Mouse (Mus musculus) intestine, embryonic 14.5 days (tissue): ENCODE measurements at regions not wholly inside any gene's neighbourhood (a gene's known extent, or its start where the extent isn't known, plus 50 kb on each side); places are given as distances from the start of the nearest gene placed in this dataset.

ENCODE experiments used
- ATAC-seq: fragments of 200-750 bp; cut with Nextera tagmentation; replicated peaks from 2 replicates; pipeline ENCODE4 v1.8.0; 2017; ENCODE audit warnings: low read depth, moderate number of reproducible peaks, moderate TSS enrichment, moderate library complexity; ENCODE audit not compliant: low FRiP score, low TSS enrichment
- DNase-seq: peaks from one replicate; pipeline ENCODE4 v3.0.0-alpha.2; 2018; ENCODE audit warnings: low spot score
- H3K27ac ChIP-seq: fragments of 300-500 bp; sonication (generic); 2 replicates; pipeline ENCODE4 v1.5.1; 2014; ENCODE audit warnings: low read depth, mild to moderate bottlenecking, control low read depth
- H3K27me3 ChIP-seq: fragments of 300-500 bp; sonication (generic); replicated peaks from 2 replicates; pipeline ENCODE4 v1.6.1; 2014; ENCODE audit warnings: low read length, control low read depth; ENCODE audit not compliant: control insufficient read depth, insufficient read depth
- H3K36me3 ChIP-seq: fragments of 300-500 bp; sonication (generic); 2 replicates; pipeline ENCODE4 v1.6.1; 2014; ENCODE audit warnings: low read length, control low read depth; ENCODE audit not compliant: control insufficient read depth, insufficient read depth
- H3K4me1 ChIP-seq: fragments of 300-500 bp; sonication (generic); replicated peaks from 2 replicates; pipeline ENCODE4 v1.6.1; 2014; ENCODE audit warnings: low read length, control low read depth, mixed read lengths; ENCODE audit not compliant: control insufficient read depth, insufficient read depth
- H3K4me2 ChIP-seq: fragments of 300-500 bp; sonication (generic); 2 replicates; pipeline ENCODE4 v1.6.1; 2014; ENCODE audit warnings: low read length
- H3K4me3 ChIP-seq: fragments of 300-500 bp; sonication (generic); 2 replicates; pipeline ENCODE4 v1.5.1; 2014; ENCODE audit warnings: low read depth, low read length, control low read depth, mixed read lengths
- H3K9ac ChIP-seq: fragments of 300-500 bp; sonication (generic); 2 replicates; pipeline ENCODE4 v1.6.1; 2014; ENCODE audit warnings: mild to moderate bottlenecking, low read length
- H3K9me3 ChIP-seq: fragments of 300-500 bp; sonication (generic); 2 replicates; pipeline ENCODE4 v1.6.1; 2016; ENCODE audit warnings: low read length, control low read depth; ENCODE audit not compliant: control insufficient read depth
- WGBS: fragments of 180-500 bp; shearing (Covaris S2); extraction: QIAGEN DNeasy Blood & Tissue Kit; methylation state at CpG from one replicate; pipeline ENCODE4 v1.1.7; 2014; 5-methylcytosine and 5-hydroxymethylcytosine counted together

DNA sequence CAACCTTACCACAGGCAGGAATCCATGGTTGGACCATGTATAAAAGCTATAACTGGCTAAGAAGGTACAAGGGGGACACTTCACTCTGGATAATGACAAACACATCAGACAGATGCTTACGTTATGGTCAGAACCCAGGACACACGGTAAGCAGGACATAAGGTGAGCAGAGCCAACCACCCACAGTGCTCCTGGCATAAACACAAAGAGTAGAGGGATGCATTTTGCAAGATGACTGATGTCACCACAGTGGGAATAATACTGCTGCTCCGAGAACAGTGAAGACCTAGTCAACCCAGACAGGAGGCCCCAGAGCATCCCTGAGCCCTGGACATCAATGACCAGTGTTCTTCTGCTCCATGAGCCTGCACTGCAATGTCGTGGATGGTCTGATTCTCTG, 233.6 kb upstream of the Cdyl start:
- Histone ChIP-seq H3K27ac (no peak overlapping the region), H3K9ac (no peak overlapping the region), H3K27me3 (no peaks in the 10 kb centered on the region), H3K36me3 (no peaks in the 10 kb centered on the region), H3K4me3 (no peak overlapping the region), H3K4me1 (no peaks in the 10 kb centered on the region), H3K4me2 (no peak overlapping the region), H3K9me3 (no peaks in the 10 kb centered on the region)
- ATAC-seq (no peak), DNase-seq (no peak)
- 72% methylated on average over 4 of the region's 4 CpGs for WGBS

DNA sequence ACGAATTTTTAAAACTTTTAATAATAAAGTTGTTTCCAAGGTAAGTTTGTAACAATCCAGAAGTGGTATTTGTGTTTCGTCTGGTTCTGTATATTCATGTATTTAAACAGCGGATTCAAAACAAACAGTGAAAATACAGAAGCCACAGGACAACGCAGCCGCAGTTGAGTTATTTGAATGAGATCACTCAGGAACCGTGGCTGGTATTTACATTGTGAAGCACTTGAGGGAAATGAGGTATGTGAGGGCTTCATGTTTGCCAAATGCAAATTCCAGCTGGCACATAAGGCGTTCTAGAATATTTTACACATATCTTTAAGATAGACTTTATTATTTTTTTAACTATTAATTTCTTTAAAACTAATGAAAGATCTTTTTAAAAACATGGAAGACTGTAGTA, 224.5 kb upstream of the Cdyl start:
- no peak overlapping the region for H3K4me2 ChIP-seq
- H3K9me3 ChIP-seq: no peaks in the 10 kb centered on the region
- DNase-seq (no peak), ATAC-seq (no peak)
- no peak overlapping the region for H3K27ac ChIP-seq
- WGBS: 34% methylated on average over 7 of the region's 7 CpGs
- H3K27me3 ChIP-seq: no peaks in the 10 kb centered on the region
- no peak overlapping the region for H3K9ac ChIP-seq
- H3K4me1 ChIP-seq: no peaks in the 10 kb centered on the region
- H3K36me3 ChIP-seq: no peaks in the 10 kb centered on the region
- H3K4me3 ChIP-seq: no peak overlapping the region

DNA sequence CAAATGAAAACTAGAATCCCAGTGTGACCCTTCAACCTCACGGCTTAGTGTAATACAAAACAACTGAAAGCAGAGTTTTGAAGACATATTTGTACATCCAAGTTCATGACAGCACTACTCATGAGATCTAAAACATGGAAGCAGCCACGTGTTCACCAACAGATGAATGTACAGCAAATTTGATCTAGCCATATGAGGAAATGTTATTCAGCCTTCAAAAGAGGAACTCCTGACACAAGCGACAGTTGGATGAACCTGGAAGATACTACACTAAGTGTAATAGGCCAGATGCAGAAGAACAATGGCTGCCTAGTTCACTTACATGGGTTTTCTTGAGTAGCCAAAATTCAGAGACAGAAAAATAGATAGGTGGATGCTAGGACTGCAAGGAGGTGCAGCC, 212.0 kb upstream of the Cdyl start:
- Histone ChIP-seq H3K9ac (no peak overlapping the region), H3K9me3 (no peaks in the 10 kb centered on the region), H3K4me2 (no peak overlapping the region), H3K27ac (no peak overlapping the region), H3K27me3 (no peaks in the 10 kb centered on the region), H3K4me1 (peaks cover 3% of the 10 kb centered on the region; the same call in 1 of the 2 replicates), H3K36me3 (no peaks in the 10 kb centered on the region), H3K4me3 (no peak overlapping the region)
- WGBS: 84% methylated on average over 3 of the region's 3 CpGs
- peak; percentile 42 for DNase-seq
- ATAC-seq: no peak

DNA sequence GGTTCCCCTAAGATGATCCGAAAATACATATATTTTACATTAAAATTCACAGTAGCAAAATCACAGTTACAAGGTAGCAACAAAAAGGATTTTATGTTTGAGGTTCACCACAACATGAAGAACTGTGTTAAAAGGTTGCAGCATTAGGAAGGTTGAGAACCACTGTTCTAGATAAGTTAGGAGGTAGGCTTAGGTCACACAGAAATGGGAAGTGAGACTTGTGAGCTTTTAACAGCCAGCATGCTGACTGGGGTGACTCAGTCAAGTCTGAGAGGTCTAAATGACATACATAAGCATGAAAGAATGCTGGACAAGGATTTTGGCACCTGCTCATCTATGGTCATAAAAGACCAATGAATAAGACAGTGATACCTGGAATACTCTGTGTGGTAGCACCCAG, 207.2 kb upstream of the Cdyl start:
- Histone ChIP-seq H3K4me2 (no peak overlapping the region), H3K36me3 (no peaks in the 10 kb centered on the region), H3K4me1 (peaks cover 3% of the 10 kb centered on the region; the same call in 1 of the 2 replicates), H3K27ac (no peak overlapping the region), H3K4me3 (no peak overlapping the region), H3K27me3 (no peaks in the 10 kb centered on the region), H3K9ac (no peak overlapping the region), H3K9me3 (no peaks in the 10 kb centered on the region)
- ATAC-seq (no peak), DNase-seq (peak; percentile 16)
- WGBS: 97% methylated on average over 1 of the region's 1 CpGs

DNA sequence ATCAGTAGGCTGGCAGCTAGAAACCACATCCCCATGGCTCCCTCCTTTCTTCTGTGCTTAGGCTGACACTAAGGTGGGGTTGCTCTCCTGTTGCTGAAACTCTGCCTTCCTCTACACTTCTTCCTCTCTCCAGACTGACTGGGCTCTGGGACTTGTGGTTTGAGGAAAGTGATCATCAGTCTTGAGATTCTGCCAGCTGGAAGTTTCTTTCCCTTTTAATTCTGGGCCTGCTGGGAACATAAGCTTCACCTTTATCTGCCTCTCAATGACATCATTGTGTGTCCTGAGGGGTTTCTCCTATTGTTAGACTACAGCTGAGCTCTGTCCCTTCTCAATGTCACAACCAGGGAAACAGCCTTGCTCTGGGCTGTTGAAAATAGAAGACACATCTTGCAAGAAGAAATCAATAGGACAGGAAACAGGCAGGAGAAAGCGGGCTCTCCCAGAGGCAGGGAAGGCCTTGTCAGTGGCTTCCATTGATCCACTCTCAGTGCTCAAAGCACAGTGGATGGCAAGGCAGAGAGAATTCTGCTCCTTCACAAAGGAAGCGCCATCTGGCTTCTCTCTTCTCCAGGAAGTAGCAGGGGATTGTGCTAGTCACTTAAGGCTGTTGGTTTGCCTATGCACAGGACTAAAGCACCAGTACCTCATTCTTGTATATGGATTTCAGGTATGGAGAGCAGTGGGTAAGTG, 206.3 kb upstream of the Cdyl start:
- no peak overlapping the region for H3K27ac ChIP-seq
- ATAC-seq: no peak
- no peak overlapping the region for H3K9ac ChIP-seq
- H3K4me2 ChIP-seq: no peak overlapping the region
- no peaks in the 10 kb centered on the region for H3K9me3 ChIP-seq
- peak; percentile 49 for DNase-seq
- H3K4me3 ChIP-seq: no peak overlapping the region
- no peaks in the 10 kb centered on the region for H3K27me3 ChIP-seq
- WGBS: 70% methylated on average over 2 of the region's 2 CpGs
- H3K4me1 ChIP-seq: peaks cover 3% of the 10 kb centered on the region; the same call in 1 of the 2 replicates
- no peaks in the 10 kb centered on the region for H3K36me3 ChIP-seq

DNA sequence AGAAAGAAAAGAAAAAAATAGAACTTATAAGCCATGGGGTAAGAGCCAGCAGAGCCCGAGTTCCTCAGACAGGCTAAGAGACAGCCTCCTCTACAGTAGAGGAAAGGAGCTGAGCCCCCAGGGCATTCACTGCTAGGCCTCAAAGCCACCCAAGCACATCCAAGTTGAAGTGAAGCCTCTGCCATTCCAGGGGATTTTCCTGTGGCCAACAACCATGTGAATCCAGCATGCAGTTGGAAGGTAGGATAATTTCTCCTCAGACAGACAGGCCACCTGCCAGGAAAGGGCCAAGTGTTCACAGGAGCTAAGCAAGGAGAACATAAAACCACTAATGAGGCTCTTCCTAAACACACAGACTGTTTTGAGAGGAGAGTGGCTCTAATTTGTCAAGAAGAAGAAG, 199.6 kb upstream of the Cdyl start:
- no peak overlapping the region for H3K27ac ChIP-seq
- no peak for ATAC-seq
- no peaks in the 10 kb centered on the region for H3K4me1 ChIP-seq
- no peak overlapping the region for H3K4me3 ChIP-seq
- H3K4me2 ChIP-seq: no peak overlapping the region
- no peaks in the 10 kb centered on the region for H3K9me3 ChIP-seq
- 90% methylated on average over 1 of the region's 1 CpGs for WGBS
- no peaks in the 10 kb centered on the region for H3K36me3 ChIP-seq
- H3K27me3 ChIP-seq: no peaks in the 10 kb centered on the region
- peak; percentile 6 for DNase-seq
- H3K9ac ChIP-seq: no peak overlapping the region

DNA sequence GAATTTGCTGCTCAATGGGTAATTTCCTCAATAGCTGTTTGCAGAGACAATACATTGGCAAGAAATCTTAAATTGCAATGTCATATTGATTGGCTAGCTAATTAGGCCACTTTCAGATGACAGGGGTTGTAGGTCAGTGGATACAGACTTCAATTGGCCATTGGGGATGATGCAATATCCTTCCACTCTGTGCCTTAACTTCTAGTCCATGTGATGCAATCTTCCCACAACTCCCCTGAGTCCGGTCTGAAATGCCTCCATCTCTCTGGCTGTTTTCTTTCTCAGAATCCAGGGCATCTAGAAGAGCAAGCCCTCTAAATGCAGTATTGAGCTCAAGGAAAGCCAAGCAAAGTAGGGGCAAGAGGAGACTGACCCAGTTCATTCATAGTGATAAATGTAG, 196.4 kb upstream of the Cdyl start:
- Histone ChIP-seq H3K27me3 (no peaks in the 10 kb centered on the region), H3K9me3 (no peaks in the 10 kb centered on the region), H3K4me3 (no peak overlapping the region), H3K9ac (no peak overlapping the region), H3K4me2 (no peak overlapping the region), H3K36me3 (no peaks in the 10 kb centered on the region), H3K27ac (no peak overlapping the region), H3K4me1 (no peaks in the 10 kb centered on the region)
- 86% methylated on average over 1 of the region's 1 CpGs for WGBS
- DNase-seq (no peak), ATAC-seq (no peak)

DNA sequence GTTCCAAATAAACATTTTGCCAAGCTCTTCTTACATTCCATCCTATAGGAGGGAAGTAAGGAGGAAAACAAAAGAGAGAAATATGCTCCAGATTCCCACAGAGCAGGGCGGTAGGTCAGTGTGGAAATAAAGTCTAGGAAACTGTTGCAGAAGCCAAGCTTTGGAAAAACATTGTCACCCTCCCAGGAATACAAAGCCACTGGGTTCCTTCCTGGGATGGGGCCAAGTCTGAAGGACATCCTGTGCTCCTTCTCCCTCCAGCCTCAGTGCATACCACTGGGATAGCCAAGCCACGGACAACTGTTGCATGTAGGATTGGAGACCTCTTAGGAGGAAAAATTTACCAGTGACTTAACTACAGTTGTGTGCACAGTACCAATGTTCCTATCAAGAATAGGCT, 195.8 kb upstream of the Cdyl start:
- Histone ChIP-seq H3K9ac (no peak overlapping the region), H3K4me1 (no peaks in the 10 kb centered on the region), H3K4me3 (no peak overlapping the region), H3K36me3 (no peaks in the 10 kb centered on the region), H3K27ac (no peak overlapping the region), H3K9me3 (no peaks in the 10 kb centered on the region), H3K4me2 (no peak overlapping the region), H3K27me3 (no peaks in the 10 kb centered on the region)
- ATAC-seq: no peak
- WGBS: 79% methylated on average over 2 of the region's 2 CpGs
- DNase-seq: peak; percentile 6
